28 mouse cellular contexts compared by ENCODE assay signal in genomic region chr11:38856645-38857044, GRCm38 (mm10).
A peak's percentile ranks its signal among the peaks of the same experiment; 100 is the strongest.
DNase-seq lines count a peak whose midpoint lies in the region; ATAC-seq and TF ChIP-seq lines count a peak whose summit lies in the region.
"Had no signal": no experiment of that assay in that cellular context is flagged by ENCODE, and none has a peak within 500 bp of the region (broad histone marks: within the 10 kb centered on the region; RNA-seq: fewer than 3 reads in every experiment).

No protein-coding gene starts in this region.

- H3K36me3 ChIP-seq in kidney, embryonic 14.5 days (ENCODE audit: control insufficient read depth, insufficient read depth, low read length): no peaks in the 10 kb centered on the region
- H3K36me3 ChIP-seq in thymus, adult 2 months (ENCODE audit: control insufficient read depth, insufficient read depth, low read length): no peaks in the 10 kb centered on the region
- H3K36me3 ChIP-seq: G1E; intestine, embryonic 15.5 days; limb, embryonic 12.5 days; liver, embryonic 13.5 days; neural tube, embryonic 12.5 days; stomach, embryonic 15.5 days had no signal

- H3K27ac ChIP-seq in kidney, embryonic 14.5 days (ENCODE audit: low read depth, low read length): no peak overlapping the region
- no peak overlapping the region for H3K27ac ChIP-seq in thymus, adult 2 months (ENCODE audit: control insufficient read depth, insufficient read depth, low read length)
- H3K27ac ChIP-seq: intestine, embryonic 15.5 days; layer of hippocampus, adult 2 months; limb, embryonic 12.5 days; liver, embryonic 13.5 days; neural tube, embryonic 12.5 days; stomach, embryonic 15.5 days had no signal

- H3K9me3 ChIP-seq in kidney, embryonic 14.5 days (ENCODE audit: control insufficient read depth, low read length): no peaks in the 10 kb centered on the region
- H3K9me3 ChIP-seq: G1E; intestine, embryonic 15.5 days; limb, embryonic 12.5 days; liver, embryonic 13.5 days; neural tube, embryonic 12.5 days; stomach, embryonic 15.5 days had no signal

- H3K27me3 ChIP-seq in kidney, embryonic 14.5 days (ENCODE audit: control insufficient read depth, insufficient read depth, low read length): no peaks in the 10 kb centered on the region
- no peaks in the 10 kb centered on the region for H3K27me3 ChIP-seq in thymus, adult 2 months (ENCODE audit: control insufficient read depth, insufficient read depth, low read length)
- H3K27me3 ChIP-seq: CH12.LX; intestine, embryonic 15.5 days; limb, embryonic 12.5 days; liver, embryonic 13.5 days; neural tube, embryonic 12.5 days; stomach, embryonic 15.5 days had no signal

- DNase-seq in retina, postnatal 1 day: peak; percentile 19
- no peak for DNase-seq in retina, embryonic 14.5 days (ENCODE audit: low spot score)
- peak; percentile 40 to 51 for DNase-seq in kidney, postnatal 25 days
- DNase-seq in thymus, adult 2 months: no peak
- DNase-seq in lung, postnatal 36 days: no peak
- DNase-seq: adrenal gland, adult 8-10 months; B cell, adult 2 months; cerebellum, adult 9-11 months; forebrain, postnatal 0 days; gastrocnemius, postnatal 14 days; heart, adult 11 months; layer of hippocampus, postnatal 36 days; liver, embryonic 13.5 days; lung, adult 2 months; lung, postnatal 14 days; thymus, postnatal 36 days had no signal

- H3K4me1 ChIP-seq in kidney, embryonic 14.5 days (ENCODE audit: control insufficient read depth, insufficient read depth, low read length): no peaks in the 10 kb centered on the region
- no peaks in the 10 kb centered on the region for H3K4me1 ChIP-seq in thymus, adult 2 months (replicated peaks; ENCODE audit: control insufficient read depth, insufficient read depth, low read length)
- H3K4me1 ChIP-seq: intestine, embryonic 15.5 days; limb, embryonic 12.5 days; liver, embryonic 13.5 days; neural tube, embryonic 12.5 days; stomach, embryonic 15.5 days had no signal

- H3K4me2 ChIP-seq in kidney, embryonic 14.5 days (replicated peaks; ENCODE audit: low read depth, low read length): no peak overlapping the region
- H3K4me2 ChIP-seq: heart, embryonic 11.5 days; intestine, embryonic 15.5 days; limb, embryonic 12.5 days; liver, embryonic 13.5 days; neural tube, embryonic 12.5 days; stomach, embryonic 15.5 days had no signal

- no peak overlapping the region for H3K4me3 ChIP-seq in kidney, embryonic 14.5 days (ENCODE audit: low read length)
- H3K4me3 ChIP-seq in thymus, adult 2 months (ENCODE audit: control insufficient read depth, insufficient read depth, low read length): no peak overlapping the region
- H3K4me3 ChIP-seq: intestine, embryonic 15.5 days; layer of hippocampus, adult 2 months; limb, embryonic 12.5 days; liver, embryonic 13.5 days; neural tube, embryonic 12.5 days; stomach, embryonic 15.5 days had no signal

- no peak overlapping the region for H3K9ac ChIP-seq in kidney, embryonic 14.5 days (ENCODE audit: low read depth, low read length)
- H3K9ac ChIP-seq: forebrain, postnatal 0 days; intestine, embryonic 15.5 days; limb, embryonic 12.5 days; liver, embryonic 13.5 days; neural tube, embryonic 12.5 days; stomach, embryonic 15.5 days had no signal

- 29% methylated on average over 9 of the region's 9 CpGs for WGBS in kidney, embryonic 14.5 days
- WGBS in thymus, adult 2 months: 86% methylated on average over 9 of the region's 9 CpGs

- no peak for TF ChIP-seq CTCF in thymus, adult 2 months (IDR thresholded peaks at IDR 0.05; ENCODE audit: borderline replicate concordance, control insufficient read depth, extremely low read depth, insufficient read depth, low read length, poor library complexity)

- no peak for TF ChIP-seq POLR2A in thymus, adult 2 months (IDR thresholded peaks at IDR 0.05; ENCODE audit: control insufficient read depth, extremely low read depth, insufficient read depth, low read length, poor library complexity)

- peak; percentile 97 for ATAC-seq in kidney, embryonic 14.5 days (ENCODE audit: low FRiP score, low TSS enrichment)
- no peak for ATAC-seq in cerebellum, adult (ENCODE audit: insufficient number of reproducible peaks, low FRiP score, low TSS enrichment)
- ATAC-seq: forebrain, postnatal 0 days; hindbrain, embryonic 16.5 days; intestine, embryonic 15.5 days; Patski had no signal

Comparison
In these comparisons a context has a peak if more than half of its experiments do, and no peak if none do; other contexts are left out.
1. DNase-seq: peak in retina, postnatal 1 day (single experiment) and kidney, postnatal 25 days (2 of 2); none in retina, embryonic 14.5 days (single experiment), thymus, adult 2 months (single experiment) and lung, postnatal 36 days (single experiment).